Mouse (Mus musculus): ENCODE measurements around the gene Scrg1. TPM values are rescaled to one million over a fixed set of nuclear protein-coding genes. Genes with fewer than 3 reads are reported as not detected.

Scrg1 gene
- polyA plus RNA-seq, 1 experiment from 2014 or later = not detected

Other genes with a start within 250 kb of the Scrg1 start
- 5.4 TPM in 2 replicates for gene Hand2, start 134.9 kb upstream of the Scrg1 start, polyA plus RNA-seq (2014; fragmentation: Nextera tagmentation; extraction: Ambion mirVana)
- gene Sap30, start 31.9 kb downstream of the Scrg1 start, polyA plus RNA-seq (2014; fragmentation: Nextera tagmentation; extraction: Ambion mirVana) = 42.9 and 45.7 TPM in 2 replicates
- gene Hmgb2, start 56.0 kb downstream of the Scrg1 start, polyA plus RNA-seq (2014; fragmentation: Nextera tagmentation; extraction: Ambion mirVana) = 539 and 542 TPM in 2 replicates
- 17.4 and 22.6 TPM in 2 replicates for gene Galnt7, start 197.1 kb downstream of the Scrg1 start, polyA plus RNA-seq (2014; fragmentation: Nextera tagmentation; extraction: Ambion mirVana)

Measured in liver, embryonic 11.5 days (tissue).